Mouse (Mus musculus) erythroblast, embryonic 14.5 days (primary cell): ENCODE data around the gene Cnih3. TPM values are rescaled to one million over a fixed set of nuclear protein-coding genes. Genes with fewer than 3 reads are reported as not detected.

Experiments
- H3K27me3 ChIP-seq: 2 replicates; pipeline ENCODE4 v1.6.1; 2012; ENCODE audit warnings: inconsistent platforms; ENCODE audit not compliant: control insufficient read depth
- H3K36me3 ChIP-seq: 2 replicates; pipeline ENCODE4 v1.6.1; 2012; ENCODE audit warnings: mild to moderate bottlenecking, inconsistent platforms; ENCODE audit not compliant: control insufficient read depth
- H3K4me1 ChIP-seq: 2 replicates; pipeline ENCODE4 v1.6.1; 2012; ENCODE audit warnings: inconsistent platforms; ENCODE audit not compliant: control insufficient read depth
- H3K4me3 ChIP-seq: replicated peaks from 2 replicates; pipeline ENCODE3; 2012; ENCODE audit warnings: moderate library complexity, mild to moderate bottlenecking, inconsistent platforms
- H3K9me3 ChIP-seq: 2 replicates; pipeline ENCODE4 v1.6.1; 2012; ENCODE audit warnings: low read length, inconsistent platforms, mixed read lengths; ENCODE audit not compliant: control insufficient read depth
- GATA1 ChIP-seq: IDR thresholded peaks from 2 replicates; pipeline ENCODE4 v1.6.1; 2012; ENCODE audit warnings: low read length, inconsistent platforms, mixed read lengths
- TAL1 ChIP-seq: IDR thresholded peaks from 3 replicates; pipeline ENCODE4 v1.6.1; 2012; ENCODE audit warnings: low read length, inconsistent platforms, mixed read lengths
- polyA plus RNA-seq: library from polyadenylated mRNA; stranded (reverse); fragments of >175 nt; gene quantifications from 2 replicates; pipeline ENCODE4 v1.2.3, GENCODE M21; 2012

Cnih3 gene
- polyA plus RNA-seq, 1 experiment = not detected

DNA sequence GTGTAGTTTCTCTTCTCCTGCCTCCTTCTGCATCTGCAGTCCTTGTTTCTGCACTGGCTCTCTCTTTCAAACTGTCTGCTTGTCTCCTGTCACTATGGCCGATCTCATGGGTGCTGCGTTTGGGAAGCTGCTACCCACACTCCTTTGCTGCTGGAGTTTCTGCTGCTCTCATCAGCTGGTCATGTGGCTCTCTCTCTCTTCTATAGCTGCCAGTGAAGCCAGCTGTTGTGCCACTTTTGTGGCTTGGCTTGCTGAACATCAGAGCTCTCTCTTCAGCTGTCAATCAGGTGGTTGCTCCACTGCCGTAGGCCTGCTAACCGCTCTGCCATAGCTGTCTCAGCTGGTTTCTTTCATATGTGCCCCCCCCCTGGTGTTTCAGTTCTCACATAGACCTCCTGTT is 17.0 kb upstream of the Cnih3 start:
- Histone ChIP-seq H3K4me1 (peaks cover 86% of the 10 kb centered on the region), H3K36me3 (peaks cover 29% of the 10 kb centered on the region), H3K9me3 (peaks cover 24% of the 10 kb centered on the region), H3K4me3 (peak overlapping the region; percentile 65), H3K27me3 (no peaks in the 10 kb centered on the region; the same call in 1 of the 2 replicates)
- TF ChIP-seq GATA1 = no peak
- TF ChIP-seq TAL1 = no peak

DNA sequence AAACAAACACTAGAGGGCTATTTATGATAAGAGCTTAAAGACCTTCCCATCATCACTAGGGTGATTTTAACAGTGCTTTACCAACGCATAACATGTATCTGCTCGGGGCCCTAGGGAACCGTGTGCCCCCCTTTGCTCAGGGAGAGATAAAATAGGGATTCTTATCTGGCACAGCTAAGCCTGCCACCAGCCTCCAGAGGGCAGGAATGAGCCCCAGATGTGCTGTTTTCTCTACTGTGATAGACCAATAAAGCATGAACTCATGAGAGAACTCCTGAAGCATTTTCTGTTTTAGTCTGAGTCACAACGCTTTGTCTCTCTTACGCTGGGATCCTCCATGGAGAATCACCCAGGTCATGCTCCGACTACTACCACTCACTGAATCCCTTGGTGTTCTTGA is 15.6 kb upstream of the Cnih3 start:
- Histone ChIP-seq H3K4me3 (peak overlapping the region; percentile 65), H3K27me3 (peaks cover 6% of the 10 kb centered on the region), H3K4me1 (peaks cover 72% of the 10 kb centered on the region), H3K36me3 (peaks cover 29% of the 10 kb centered on the region), H3K9me3 (peaks cover 24% of the 10 kb centered on the region)
- TF ChIP-seq TAL1 (no peak), GATA1 (no peak)

DNA sequence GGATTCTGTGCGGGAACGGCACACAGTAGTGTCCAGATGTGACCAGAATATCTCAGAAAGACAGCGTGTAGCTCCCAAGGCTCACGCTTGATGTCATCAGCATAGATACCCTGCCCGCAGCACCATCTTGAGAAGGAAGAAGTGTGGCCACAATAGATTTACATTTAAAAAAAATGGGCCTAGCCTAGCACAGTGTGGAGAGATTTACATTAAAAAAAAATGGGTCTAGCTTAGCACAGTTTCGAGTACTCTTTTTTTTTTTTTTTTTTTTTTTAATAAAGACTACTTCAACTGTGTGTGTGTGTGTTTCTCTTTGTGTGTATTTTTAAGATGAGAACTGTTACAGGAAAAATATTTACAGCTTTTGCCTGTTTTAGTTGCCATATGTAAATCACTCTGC is 13.3 kb upstream of the Cnih3 start:
- Histone ChIP-seq H3K36me3 (peaks cover 22% of the 10 kb centered on the region), H3K9me3 (peaks cover 19% of the 10 kb centered on the region), H3K4me3 (no peak overlapping the region), H3K27me3 (peaks cover 14% of the 10 kb centered on the region), H3K4me1 (peaks cover 50% of the 10 kb centered on the region)
- TF ChIP-seq GATA1 = no peak
- no peak for TF ChIP-seq TAL1

DNA sequence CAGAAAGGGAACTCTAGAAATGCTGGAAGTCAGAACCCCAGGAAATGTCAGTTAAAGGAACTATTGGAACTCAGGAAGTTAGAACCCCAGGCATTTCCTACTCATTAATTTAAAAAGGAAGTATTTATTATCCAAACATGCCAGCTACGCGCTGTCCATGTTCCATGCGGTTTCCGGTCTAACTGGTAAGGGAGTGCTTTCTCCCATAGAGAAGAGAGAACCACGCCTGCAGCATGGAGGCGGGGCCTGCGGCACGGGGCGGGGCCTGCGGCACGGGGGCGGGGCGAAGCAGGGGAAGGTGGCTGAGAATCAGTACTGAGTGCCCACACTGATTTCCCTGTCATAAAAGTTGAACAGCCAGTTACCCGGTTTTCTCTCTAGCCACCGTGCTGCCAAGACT is 6.9 kb upstream of the Cnih3 start:
- Histone ChIP-seq H3K4me1 (peaks cover 9% of the 10 kb centered on the region), H3K9me3 (no peaks in the 10 kb centered on the region), H3K36me3 (no peaks in the 10 kb centered on the region), H3K27me3 (peaks cover 75% of the 10 kb centered on the region), H3K4me3 (no peak overlapping the region)
- no peak for TF ChIP-seq GATA1
- no peak for TF ChIP-seq TAL1

DNA sequence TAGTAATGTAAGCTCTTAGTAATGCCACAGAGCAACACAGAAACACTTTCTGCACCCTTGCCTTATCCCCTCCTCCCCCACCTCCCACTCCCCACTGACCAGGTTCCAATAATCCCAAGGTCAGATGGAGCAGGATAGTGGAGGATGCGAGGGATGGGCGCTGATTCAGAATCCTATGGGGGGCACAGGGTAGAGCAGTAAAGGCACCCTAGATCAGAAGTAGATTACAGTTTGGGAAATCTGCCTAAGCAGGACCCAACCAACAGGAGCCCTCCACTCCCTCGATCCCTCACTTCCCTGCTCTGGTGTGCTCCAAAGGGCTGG is 423 bp upstream of the Cnih3 start:
- TF ChIP-seq GATA1 = no peak
- TF ChIP-seq TAL1 = no peak

DNA sequence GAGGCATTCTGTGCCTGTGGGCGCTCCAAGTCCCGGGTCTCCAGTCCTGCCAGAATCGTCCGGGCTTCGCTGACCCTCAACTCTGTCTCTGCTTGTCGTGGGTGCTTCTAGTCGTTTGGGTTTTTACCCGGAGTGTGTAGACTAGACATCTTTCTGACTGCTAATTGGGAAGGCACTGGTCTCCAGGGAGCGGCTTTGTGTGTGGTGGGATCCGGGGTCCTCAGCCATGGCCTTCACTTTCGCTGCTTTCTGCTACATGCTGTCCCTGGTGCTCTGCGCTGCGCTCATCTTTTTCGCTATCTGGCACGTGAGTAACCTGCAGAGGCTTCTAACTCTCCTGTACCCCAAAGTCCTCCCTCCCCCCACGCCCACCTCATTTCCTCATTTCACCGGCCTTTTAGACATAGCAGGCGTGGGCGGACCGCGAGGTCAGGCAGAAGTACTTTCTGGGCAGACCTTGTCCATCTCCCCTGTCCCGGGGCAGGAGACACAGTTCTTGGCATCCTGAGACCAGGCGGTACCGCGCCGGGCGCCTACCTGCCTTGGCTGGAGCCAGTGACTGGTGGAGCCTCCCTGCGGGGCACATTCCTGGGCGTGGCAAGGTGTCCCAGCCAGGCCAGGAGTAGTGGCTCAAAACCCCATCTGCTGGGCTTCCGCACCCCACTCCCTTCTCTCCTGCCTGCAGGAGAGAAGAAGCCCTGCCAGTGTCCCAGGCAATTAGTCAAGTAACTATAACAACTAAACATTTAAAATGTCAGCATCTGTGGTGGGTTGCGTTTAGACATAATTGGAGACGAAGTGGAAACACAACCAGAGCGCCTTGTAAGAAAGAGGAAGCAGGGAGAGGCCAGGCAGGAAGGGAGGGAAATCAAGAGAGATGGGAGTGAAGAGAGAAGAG is 1.0 kb downstream of the Cnih3 start:
- TF ChIP-seq GATA1 = no peak
- TF ChIP-seq TAL1 = no peak
- H3K27me3 ChIP-seq = peaks cover 96% of the 10 kb centered on the region
- H3K4me3 ChIP-seq = no peak overlapping the region
- peaks cover 20% of the 10 kb centered on the region for H3K4me1 ChIP-seq
- no peaks in the 10 kb centered on the region for H3K36me3 ChIP-seq
- H3K9me3 ChIP-seq = peaks cover 26% of the 10 kb centered on the region

More for the DNA sequence above, 423 bp upstream of the Cnih3 start:
- Histone ChIP-seq H3K4me1 (peaks cover 20% of the 10 kb centered on the region), H3K4me3 (no peak overlapping the region), H3K36me3 (no peaks in the 10 kb centered on the region), H3K9me3 (peaks cover 26% of the 10 kb centered on the region), H3K27me3 (peaks cover 99% of the 10 kb centered on the region)

DNA sequence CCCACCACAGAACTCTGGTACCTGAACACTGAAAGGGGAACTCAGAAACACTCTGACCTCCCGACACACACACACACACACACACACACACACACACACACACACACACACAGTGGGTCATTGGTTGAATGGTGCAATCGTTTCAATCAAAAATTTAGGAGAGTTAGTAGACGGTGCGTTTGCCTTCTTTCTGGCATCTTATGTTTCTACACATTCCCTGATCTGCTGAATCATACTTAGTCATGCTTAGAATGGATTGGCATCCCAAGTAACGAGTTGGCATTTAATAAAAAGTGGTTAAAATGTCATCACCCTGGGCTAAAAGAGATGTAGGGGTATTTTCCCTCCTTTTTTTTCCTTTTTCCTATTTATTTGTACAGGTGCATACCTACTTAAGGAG is 3.3 kb downstream of the Cnih3 start:
- TF ChIP-seq TAL1 = no peak
- Histone ChIP-seq H3K4me3 (no peak overlapping the region), H3K9me3 (peaks cover 26% of the 10 kb centered on the region), H3K36me3 (no peaks in the 10 kb centered on the region), H3K4me1 (peaks cover 24% of the 10 kb centered on the region), H3K27me3 (peaks cover 93% of the 10 kb centered on the region)

DNA sequence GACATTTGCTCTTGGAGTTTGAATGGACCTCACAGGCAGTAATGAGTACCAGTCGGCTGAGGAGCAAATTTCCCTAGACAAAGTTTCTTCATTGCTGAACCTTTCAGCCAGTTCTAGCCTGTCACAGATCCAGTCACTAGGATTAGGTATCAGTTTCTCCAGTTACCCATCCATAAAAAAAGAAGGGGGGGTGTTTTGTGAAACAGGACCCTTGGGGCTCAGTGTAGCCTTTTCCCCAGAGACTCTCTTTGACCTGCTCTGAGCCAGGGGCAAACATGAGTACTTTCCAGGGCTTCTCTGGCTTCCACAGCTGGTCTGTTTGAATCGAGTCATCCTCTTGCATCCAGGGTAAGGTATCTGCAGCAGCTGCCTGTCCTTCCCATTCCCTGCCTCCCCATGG is 5.4 kb downstream of the Cnih3 start:
- no peak for TF ChIP-seq TAL1
- no peak for TF ChIP-seq GATA1
- H3K27me3 ChIP-seq = peaks cover 88% of the 10 kb centered on the region

DNA sequence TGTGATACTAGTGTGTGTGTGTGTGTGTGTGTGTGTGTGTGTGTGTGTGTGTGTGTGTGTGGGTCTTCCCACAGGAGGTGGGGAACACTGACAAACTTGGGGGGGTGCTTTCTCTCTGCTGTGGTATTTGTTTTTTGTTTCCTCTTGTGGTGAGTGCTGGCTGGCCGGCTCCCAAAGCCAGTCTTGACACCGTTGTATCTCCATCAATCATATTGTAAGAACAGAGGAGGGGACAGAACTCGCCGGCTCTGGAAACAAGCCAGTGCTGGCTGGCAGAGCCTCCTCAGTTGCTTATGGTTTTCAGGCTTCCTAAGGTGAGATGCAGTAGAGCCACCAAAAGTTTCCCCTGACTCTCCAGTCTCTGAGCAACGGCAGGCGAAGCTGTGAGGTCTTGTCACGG is 6.1 kb downstream of the Cnih3 start:
- H3K36me3 ChIP-seq = no peaks in the 10 kb centered on the region
- H3K4me3 ChIP-seq = no peak overlapping the region
- TF ChIP-seq GATA1 = no peak
- no peak for TF ChIP-seq TAL1
- H3K4me1 ChIP-seq = peaks cover 12% of the 10 kb centered on the region
- peaks cover 7% of the 10 kb centered on the region; the same call in 1 of the 2 replicates for H3K9me3 ChIP-seq
- peaks cover 87% of the 10 kb centered on the region for H3K27me3 ChIP-seq

More for the DNA sequence above, 5.4 kb downstream of the Cnih3 start:
- Histone ChIP-seq H3K36me3 (no peaks in the 10 kb centered on the region), H3K9me3 (peaks cover 12% of the 10 kb centered on the region; the same call in 1 of the 2 replicates), H3K4me3 (no peak overlapping the region), H3K4me1 (peaks cover 14% of the 10 kb centered on the region)
